Mouse (Mus musculus) liver, embryonic 14.5 days (tissue): Measurements from ENCODE around the gene Lpp. TPM values are rescaled to one million over a fixed set of nuclear protein-coding genes. Genes with fewer than 3 reads are reported as not detected.
A peak's percentile ranks its signal among the peaks of the same experiment; 100 is the strongest.

Experiments used
- ATAC-seq: fragments of 200-750 bp; cut with Nextera tagmentation; 2 replicates; pipeline ENCODE4 v1.8.0; 2017; ENCODE audit warnings: moderate number of reproducible peaks, mild to moderate bottlenecking, moderate library complexity; ENCODE audit not compliant: insufficient read depth
- DNase-seq, 3 experiments: peaks; one replicate each; pipeline ENCODE4 v3.0.0-alpha.2; 2012 to 2013; ENCODE audit warnings: low read depth in 3 of 3, low spot score in 3 of 3
- H3K27ac ChIP-seq: fragments of 300-500 bp; sonication (generic); 2 replicates; pipeline ENCODE4 v1.5.1; 2014; ENCODE audit warnings: moderate library complexity, mild to moderate bottlenecking, control low read depth, inconsistent platforms
- H3K27me3 ChIP-seq: fragments of 300-500 bp; sonication (generic); 2 replicates; pipeline ENCODE4 v1.6.1; 2014; ENCODE audit warnings: mild to moderate bottlenecking, low read length, moderate library complexity; ENCODE audit not compliant: control insufficient read depth, insufficient read depth
- H3K36me3 ChIP-seq: fragments of 300-500 bp; sonication (generic); replicated peaks from 2 replicates; pipeline ENCODE4 v1.6.1; 2014; ENCODE audit warnings: low read depth; ENCODE audit not compliant: control insufficient read depth, insufficient read depth
- H3K4me1 ChIP-seq, 2 experiments: fragments of 200-500 bp in 1 of 2; fragments of 300-500 bp in 1 of 2; sonication (generic) in 1 of 2; replicated peaks; 2 replicates each; pipeline ENCODE4 v1.6.1; 2012 to 2014; ENCODE audit warnings: antibody characterized with exemption in 1 of 2, inconsistent platforms in 1 of 2, low read length in 1 of 2; ENCODE audit not compliant: control insufficient read depth in 2 of 2, insufficient read depth in 2 of 2
- H3K4me2 ChIP-seq: fragments of 300-500 bp; sonication (generic); 2 replicates; pipeline ENCODE4 v1.6.1; 2014; ENCODE audit warnings: low read depth, mild to moderate bottlenecking, control low read depth, moderate library complexity
- H3K4me3 ChIP-seq, 2 experiments: fragments of 200-500 bp in 1 of 2; fragments of 300-500 bp in 1 of 2; sonication (generic) in 1 of 2; 2 replicates each; pipeline ENCODE4 v1.5.1; 2012 to 2014; ENCODE audit warnings: low read depth in 2 of 2, low read length in 2 of 2, mild to moderate bottlenecking in 2 of 2, control low read depth in 1 of 2, inconsistent platforms in 1 of 2, moderate library complexity in 1 of 2; ENCODE audit not compliant: insufficient read depth in 1 of 2
- H3K9ac ChIP-seq: fragments of 300-500 bp; sonication (generic); replicated peaks from 2 replicates; pipeline ENCODE4 v1.6.1; 2014; ENCODE audit warnings: mild to moderate bottlenecking, control low read depth, moderate library complexity
- H3K9me3 ChIP-seq: fragments of 300-500 bp; sonication (generic); 2 replicates; pipeline ENCODE4 v1.6.1; 2016; ENCODE audit warnings: low read length, mixed read lengths; ENCODE audit not compliant: control insufficient read depth
- CTCF ChIP-seq: IDR thresholded peaks from 2 replicates; pipeline ENCODE4 v1.5.1; 2016; ENCODE audit warnings: antibody characterized with exemption, low read depth, control low read depth
- EP300 ChIP-seq: IDR thresholded peaks from 2 replicates; pipeline ENCODE4 v1.6.1; 2016; ENCODE audit warnings: antibody characterized with exemption, low read depth
- WGBS: fragments of 180-500 bp; shearing (Covaris S2); extraction: QIAGEN DNeasy Blood & Tissue Kit; methylation state at CpG from one replicate; pipeline ENCODE4 v1.1.7; 2014; ENCODE audit not compliant: insufficient replicate concordance; 5-methylcytosine and 5-hydroxymethylcytosine counted together
- microRNA counts: library from miRNA; unstranded; fragments of <30 nt; microRNA quantifications from one replicate; lab custom pipeline; 2016
- microRNA-seq: library from miRNA; unstranded; fragments of <30 nt; microRNA quantifications from one replicate; pipeline ENCODE4, GENCODE M21; 2016
- polyA plus RNA-seq, 2 experiments: library from polyadenylated mRNA; depleted of rRNA in 1 of 2; stranded (reverse) in 1 of 2; unstranded in 1 of 2; fragments of >200 nt; fragmentation: Nextera tagmentation in 1 of 2; extraction: Ambion mirVana in 1 of 2; gene quantifications; 2 replicates each; pipeline versions ENCODE4 v1.2.1 to v1.2.3; 2012 to 2014

Gene Lpp
- polyA plus RNA-seq, 2 experiments: 1.4 to 4.3 TPM

- 51% methylated on average over 6 of the region's 6 CpGs for WGBS
- TF ChIP-seq CTCF (no peak), EP300 (no peak)
- H3K9me3 ChIP-seq: no peaks in the 10 kb centered on the region
Measured at GRCm38 (mm10) chr16:25038529-25038928, 645.2 kb downstream of the Lpp start.

GRCm38 (mm10) chr16:25039904-25040303 is 646.6 kb downstream of the Lpp start:
- Histone ChIP-seq H3K9ac (no peak overlapping the region), H3K9me3 (no peaks in the 10 kb centered on the region), H3K4me2 (no peak overlapping the region), H3K27ac (no peak overlapping the region), H3K27me3 (no peaks in the 10 kb centered on the region), H3K4me1 (no peaks in the 10 kb centered on the region), H3K4me3 (no peak overlapping the region), H3K36me3 (no peaks in the 10 kb centered on the region)
- TF ChIP-seq CTCF (no peak), EP300 (no peak)
- ATAC-seq: no peak
- 59% methylated on average over 10 of the region's 10 CpGs for WGBS
- DNase-seq: no peak

More at GRCm38 (mm10) chr16:25038529-25038928, 645.2 kb downstream of the Lpp start:
- no peaks in the 10 kb centered on the region for H3K27me3 ChIP-seq
- H3K4me2 ChIP-seq: no peak overlapping the region
- DNase-seq (no peak), ATAC-seq (no peak)
- H3K4me3 ChIP-seq: no peak overlapping the region
- H3K27ac ChIP-seq: no peak overlapping the region
- no peaks in the 10 kb centered on the region for H3K36me3 ChIP-seq
- H3K4me1 ChIP-seq: no peaks in the 10 kb centered on the region
- no peak overlapping the region for H3K9ac ChIP-seq

- no peak overlapping the region for H3K4me2 ChIP-seq
- H3K36me3 ChIP-seq: no peaks in the 10 kb centered on the region
- H3K27me3 ChIP-seq: no peaks in the 10 kb centered on the region
- DNase-seq: no peak
- no peak for TF ChIP-seq CTCF
- no peak for TF ChIP-seq EP300
- 60% methylated on average over 8 of the region's 8 CpGs for WGBS
- no peaks in the 10 kb centered on the region for H3K4me1 ChIP-seq
- no peak for ATAC-seq
- no peak overlapping the region for H3K4me3 ChIP-seq
- no peaks in the 10 kb centered on the region for H3K9me3 ChIP-seq
- no peak overlapping the region for H3K27ac ChIP-seq
- no peak overlapping the region for H3K9ac ChIP-seq
Measured at GRCm38 (mm10) chr16:25041165-25041564, 647.9 kb downstream of the Lpp start.

- no peak for ATAC-seq
- TF ChIP-seq CTCF (no peak), EP300 (no peak)
- no peak overlapping the region for H3K27ac ChIP-seq
- no peaks in the 10 kb centered on the region for H3K36me3 ChIP-seq
- no peaks in the 10 kb centered on the region for H3K4me1 ChIP-seq
- H3K4me2 ChIP-seq: no peak overlapping the region
- H3K9me3 ChIP-seq: no peaks in the 10 kb centered on the region
- no peak overlapping the region for H3K9ac ChIP-seq
- 30% methylated on average over 5 of the region's 5 CpGs for WGBS
- H3K27me3 ChIP-seq: no peaks in the 10 kb centered on the region
- no peak for DNase-seq
- H3K4me3 ChIP-seq: no peak overlapping the region
Measured at GRCm38 (mm10) chr16:25041855-25042529, 648.7 kb downstream of the Lpp start.

MicroRNAs encoded within 50 kb of the gene (microRNA counts, 519-probe panel; counts per million panel counts)
- 5,326 counts per million, percentile 28 among the panel's probes with 10 or more counts for microRNA mmu-miR-28 (lab: Ali Mortazavi, UCI)

Small RNAs within 50 kb of the gene (microRNA-seq; reads per million reads assigned to microRNA genes)
- gene Mir28a: 1,552 reads per million, percentile 78 among the genes with 10 or more reads in this experiment
